Mouse (Mus musculus) MEL (cell line): ENCODE data around the gene Thsd4. TPM values are rescaled to one million over a fixed set of nuclear protein-coding genes. Genes with fewer than 3 reads are reported as not detected.

Source experiments
- DNase-seq: peaks from one replicate; pipeline ENCODE4 v3.0.0; 2011; ENCODE audit warnings: low read depth, low spot score
- H3K27ac ChIP-seq: 2 replicates; pipeline ENCODE4 v1.5.1; 2012; ENCODE audit warnings: low read depth, mild to moderate bottlenecking, control low read depth, low read length, moderate library complexity; ENCODE audit not compliant: control insufficient read depth
- H3K27me3 ChIP-seq, 2 experiments: fragments of 150-350 bp in 1 of 2; sonication (generic) in 1 of 2; 2 replicates each; pipeline ENCODE4 v1.6.1; 2012; ENCODE audit warnings: low read length in 2 of 2, mild to moderate bottlenecking in 2 of 2, improper control_type of control experiment in 1 of 2, moderate library complexity in 1 of 2; ENCODE audit not compliant: insufficient read depth in 2 of 2, control insufficient read depth in 1 of 2
- H3K36me3 ChIP-seq, 2 experiments: 2 replicates each; pipeline ENCODE4 v1.6.1; 2012 to 2014; ENCODE audit warnings: low read length in 2 of 2, improper control_type of control experiment in 1 of 2, inconsistent platforms in 1 of 2, mild to moderate bottlenecking in 1 of 2; ENCODE audit not compliant: insufficient read depth in 2 of 2, control insufficient read depth in 1 of 2
- H3K4me1 ChIP-seq, 2 experiments: fragments of 150-350 bp in 1 of 2; sonication (generic) in 1 of 2; 2 replicates each; pipeline ENCODE4 v1.6.1; 2012; ENCODE audit warnings: low read length in 2 of 2, improper control_type of control experiment in 1 of 2, mild to moderate bottlenecking in 1 of 2; ENCODE audit not compliant: insufficient read depth in 2 of 2, control insufficient read depth in 1 of 2
- H3K4me3 ChIP-seq, 2 experiments: fragments of 150-350 bp in 1 of 2; sonication (generic) in 1 of 2; 2 replicates each; pipeline ENCODE4 v1.5.1; 2012; ENCODE audit warnings: low read depth in 2 of 2, low read length in 2 of 2, mild to moderate bottlenecking in 2 of 2, moderate library complexity in 2 of 2, control low read depth in 1 of 2, improper control_type of control experiment in 1 of 2; ENCODE audit not compliant: control insufficient read depth in 1 of 2, insufficient read depth in 1 of 2
- H3K79me2 ChIP-seq: 2 replicates; pipeline ENCODE4 v1.6.1; 2012; ENCODE audit warnings: mild to moderate bottlenecking, low read length, moderate library complexity; ENCODE audit not compliant: control insufficient read depth, poor library complexity, insufficient read depth
- H3K9ac ChIP-seq: 2 replicates; pipeline ENCODE4 v1.6.1; 2012; ENCODE audit warnings: low read depth, mild to moderate bottlenecking, control low read depth, low read length, moderate library complexity; ENCODE audit not compliant: control insufficient read depth, poor library complexity, severe bottlenecking
- H3K9me3 ChIP-seq: fragments of 150-350 bp; sonication (generic); replicated peaks from 2 replicates; pipeline ENCODE4 v1.6.1; 2012; ENCODE audit warnings: mild to moderate bottlenecking, low read length, improper control_type of control experiment, moderate library complexity; ENCODE audit not compliant: insufficient read depth
- CHD2 ChIP-seq: IDR thresholded peaks from 2 replicates; pipeline ENCODE4 v1.6.1; 2011; ENCODE audit warnings: low read length, improper control_type of control experiment
- E2F4 ChIP-seq: IDR thresholded peaks from 2 replicates; pipeline ENCODE4 v1.6.1; 2011; ENCODE audit warnings: low read depth, low read length, improper control_type of control experiment, borderline replicate concordance
- ELF1 ChIP-seq: IDR thresholded peaks from 2 replicates; pipeline ENCODE4 v1.6.1; 2014; ENCODE audit warnings: low read depth, mild to moderate bottlenecking, inconsistent platforms, low read length, improper control_type of control experiment, moderate library complexity
- EP300 ChIP-seq, 2 experiments: IDR thresholded peaks; 2 replicates each; pipeline ENCODE4 v1.6.1; 2011; ENCODE audit warnings: improper control_type of control experiment in 2 of 2, low read length in 2 of 2, low read depth in 1 of 2, mild to moderate bottlenecking in 1 of 2
- HCFC1 ChIP-seq: IDR thresholded peaks from 2 replicates; pipeline ENCODE4 v1.6.1; 2012; ENCODE audit warnings: low read depth, mild to moderate bottlenecking, inconsistent platforms, low read length, improper control_type of control experiment, moderate library complexity
- JUND ChIP-seq: IDR thresholded peaks from 2 replicates; pipeline ENCODE4 v1.6.1; 2011; ENCODE audit warnings: low read depth, mild to moderate bottlenecking, improper control_type of control experiment, low read length
- KAT2A ChIP-seq: conservative IDR thresholded peaks from 2 replicates; pipeline ENCODE4 v1.6.1; 2012; ENCODE audit warnings: low read depth, low read length, improper control_type of control experiment, inconsistent platforms
- MAFK ChIP-seq: IDR thresholded peaks from 2 replicates; pipeline ENCODE4 v1.6.1; 2011; ENCODE audit warnings: low read depth, mild to moderate bottlenecking, low read length, improper control_type of control experiment, borderline replicate concordance
- MEF2A ChIP-seq: IDR thresholded peaks from 2 replicates; pipeline ENCODE4 v1.6.1; 2014; ENCODE audit warnings: low read depth, mild to moderate bottlenecking, inconsistent platforms, low read length, improper control_type of control experiment; ENCODE audit not compliant: poor library complexity, insufficient replicate concordance, severe bottlenecking; ENCODE audit errors: extremely low read depth
- NELFE ChIP-seq: IDR thresholded peaks from 2 replicates; pipeline ENCODE4 v1.6.1; 2011; ENCODE audit warnings: low read depth, low read length, improper control_type of control experiment
- NRF1 ChIP-seq: IDR thresholded peaks from 2 replicates; pipeline ENCODE4 v1.6.1; 2014; ENCODE audit warnings: low read depth, mild to moderate bottlenecking, inconsistent platforms, low read length, improper control_type of control experiment, moderate library complexity; ENCODE audit not compliant: poor library complexity, insufficient read depth, severe bottlenecking
- SIN3A ChIP-seq: IDR thresholded peaks from 2 replicates; pipeline ENCODE4 v1.6.1; 2012; ENCODE audit warnings: low read length, improper control_type of control experiment, inconsistent platforms
- TAL1 ChIP-seq: IDR thresholded peaks from 2 replicates; pipeline ENCODE4 v1.6.1; 2012; ENCODE audit warnings: mild to moderate bottlenecking, inconsistent platforms, low read length, moderate library complexity, mixed read lengths
- TBP ChIP-seq: IDR thresholded peaks from 2 replicates; pipeline ENCODE4 v1.8.0; 2011; ENCODE audit warnings: low read depth, low read length, improper control_type of control experiment
- UBTF ChIP-seq: IDR thresholded peaks from 2 replicates; pipeline ENCODE4 v1.6.1; 2012; ENCODE audit warnings: low read depth, mild to moderate bottlenecking, inconsistent platforms, low read length, improper control_type of control experiment, moderate library complexity, borderline replicate concordance; ENCODE audit not compliant: insufficient read depth
- USF2 ChIP-seq, 2 experiments: IDR thresholded peaks; 2 replicates each; pipeline ENCODE4 v1.6.1; 2011 to 2012; ENCODE audit warnings: improper control_type of control experiment in 2 of 2, low read length in 2 of 2, borderline replicate concordance in 1 of 2, inconsistent platforms in 1 of 2, low read depth in 1 of 2, mild to moderate bottlenecking in 1 of 2; ENCODE audit not compliant: insufficient read depth in 1 of 2
- ZMIZ1 ChIP-seq: IDR thresholded peaks from 2 replicates; pipeline ENCODE4 v1.6.1; 2012; ENCODE audit warnings: low read depth, mild to moderate bottlenecking, inconsistent platforms, low read length, improper control_type of control experiment, moderate library complexity
- polyA plus RNA-seq, 2 experiments: library from polyadenylated mRNA; stranded (reverse) in 1 of 2; unstranded in 1 of 2; fragments of >175 nt in 1 of 2; fragments of >200 nt in 1 of 2; gene quantifications; 2 replicates each; pipeline versions ENCODE4 v1.2.1 to v1.2.4; 2012; ENCODE audit warnings: low replicate concordance in 2 of 2, low read depth in 1 of 2; ENCODE audit not compliant: insufficient read length in 2 of 2, insufficient read depth in 1 of 2, missing spikeins in 1 of 2
- total RNA-seq: library from RNA; depleted of rRNA; stranded (reverse); fragments of 300-350 nt; gene quantifications from 2 replicates; pipeline ENCODE4 v1.2.3, GENCODE M21; 2012

Thsd4 gene
- total and polyA plus RNA-seq, 3 experiments = 0.08 TPM; not detected in 1

- Histone ChIP-seq H3K4me3 (no peak overlapping the region), H3K4me1 (no peaks in the 10 kb centered on the region), H3K27ac (no peak overlapping the region), H3K9me3 (no peaks in the 10 kb centered on the region), H3K79me2 (no peaks in the 10 kb centered on the region), H3K27me3 (peaks cover 0 to 2% of the 10 kb centered on the region in 2 experiments; a peak in 3 of 4 replicates), H3K36me3 (no peaks in the 10 kb centered on the region), H3K9ac (no peak overlapping the region)
- TF ChIP-seq TBP (no peak), MAFK (no peak)
- DNase-seq = no peak
These were observed 394.9 kb downstream of the Thsd4 start for GRCm38 (mm10) chr9:60126961-60127360.

GRCm38 (mm10) chr9:60124102-60124501, 397.7 kb downstream of the Thsd4 start:
- TF ChIP-seq UBTF (no peak), SIN3A (no peak)
- no peaks in the 10 kb centered on the region for H3K4me1 ChIP-seq
- H3K9ac ChIP-seq = no peak overlapping the region
- no peaks in the 10 kb centered on the region for H3K9me3 ChIP-seq
- no peaks in the 10 kb centered on the region for H3K36me3 ChIP-seq
- H3K27ac ChIP-seq = no peak overlapping the region
- peaks cover 0 to 2% of the 10 kb centered on the region in 2 experiments; a peak in 3 of 4 replicates for H3K27me3 ChIP-seq
- no peaks in the 10 kb centered on the region for H3K79me2 ChIP-seq
- no peak overlapping the region for H3K4me3 ChIP-seq
- no peak for DNase-seq

GRCm38 (mm10) chr9:60123066-60123465, 398.8 kb downstream of the Thsd4 start:
- Histone ChIP-seq H3K27me3 (peaks cover 0 to 2% of the 10 kb centered on the region in 2 experiments; a peak in 2 of 4 replicates), H3K36me3 (no peaks in the 10 kb centered on the region), H3K9me3 (no peaks in the 10 kb centered on the region), H3K4me3 (no peak overlapping the region), H3K79me2 (no peaks in the 10 kb centered on the region), H3K4me1 (no peaks in the 10 kb centered on the region), H3K27ac (no peak overlapping the region), H3K9ac (no peak overlapping the region)
- no peak for DNase-seq
- TF ChIP-seq JUND = no peak
- no peak for TF ChIP-seq KAT2A
- no peak for TF ChIP-seq ELF1
- no peak for TF ChIP-seq HCFC1

GRCm38 (mm10) chr9:60119846-60120245, 402.0 kb downstream of the Thsd4 start:
- no peak overlapping the region for H3K27ac ChIP-seq
- no peak for TF ChIP-seq USF2 (IDR thresholded peaks at IDR 0.05; ENCODE audit: borderline replicate concordance in 1 of 2, insufficient read depth in 1 of 2, low read depth in 1 of 2, low read length in 2 of 2)
- TF ChIP-seq TAL1 = no peak
- no peak for TF ChIP-seq NELFE
- no peak for TF ChIP-seq KAT2A
- TF ChIP-seq E2F4 = no peak
- no peak for TF ChIP-seq CHD2
- TF ChIP-seq NRF1 = no peak
- no peak for TF ChIP-seq ZMIZ1
- TF ChIP-seq EP300 (IDR thresholded peaks at IDR 0.05; ENCODE audit: low read depth in 1 of 2, low read length in 2 of 2) = no peak
- no peak for TF ChIP-seq MEF2A
- H3K9me3 ChIP-seq = no peaks in the 10 kb centered on the region
- no peaks in the 10 kb centered on the region; a peak in 1 of 4 replicates for H3K27me3 ChIP-seq
- H3K9ac ChIP-seq = no peak overlapping the region
- no peaks in the 10 kb centered on the region for H3K36me3 ChIP-seq
- DNase-seq = no peak
- no peaks in the 10 kb centered on the region for H3K79me2 ChIP-seq
- no peak overlapping the region for H3K4me3 ChIP-seq
- H3K4me1 ChIP-seq = no peaks in the 10 kb centered on the region
